Mouse (Mus musculus) heart, adult 2 months (tissue): ENCODE measurements around the gene Rdh19.
A peak's percentile ranks its signal among the peaks of the same experiment; 100 is the strongest.

Experiments
- CTCF ChIP-seq: fragments of 200-600 bp; IDR thresholded peaks from 2 replicates; pipeline ENCODE4 v1.8.1; 2022; ENCODE audit warnings: antibody characterized with exemption, mild to moderate bottlenecking, moderate library complexity
- EP300 ChIP-seq: fragments of 200-500 bp; IDR thresholded peaks from 2 replicates; pipeline ENCODE4 v1.6.1; 2011; ENCODE audit warnings: low read depth, low read length, control low read depth; ENCODE audit not compliant: insufficient read depth
- POLR2A ChIP-seq: fragments of 200-500 bp; IDR thresholded peaks from 2 replicates; pipeline ENCODE4 v1.6.1; 2011; ENCODE audit warnings: mild to moderate bottlenecking, low read depth, low read length, control low read depth; ENCODE audit not compliant: insufficient read depth

- peak; percentile 47 for TF ChIP-seq CTCF
- TF ChIP-seq EP300: no peak
- TF ChIP-seq POLR2A: no peak
Measured at GRCm38 (mm10) chr10:127872484-127872883, 22.8 kb downstream of the Rdh19 start.
